Mouse (Mus musculus) A20 (cell line): Measurements from ENCODE around the gene Mef2c.

Experiments
- DNase-seq: peaks from one replicate; pipeline ENCODE4 v3.0.0-alpha.2; 2011; ENCODE audit warnings: low read depth, low spot score

Mef2c gene

DNA sequence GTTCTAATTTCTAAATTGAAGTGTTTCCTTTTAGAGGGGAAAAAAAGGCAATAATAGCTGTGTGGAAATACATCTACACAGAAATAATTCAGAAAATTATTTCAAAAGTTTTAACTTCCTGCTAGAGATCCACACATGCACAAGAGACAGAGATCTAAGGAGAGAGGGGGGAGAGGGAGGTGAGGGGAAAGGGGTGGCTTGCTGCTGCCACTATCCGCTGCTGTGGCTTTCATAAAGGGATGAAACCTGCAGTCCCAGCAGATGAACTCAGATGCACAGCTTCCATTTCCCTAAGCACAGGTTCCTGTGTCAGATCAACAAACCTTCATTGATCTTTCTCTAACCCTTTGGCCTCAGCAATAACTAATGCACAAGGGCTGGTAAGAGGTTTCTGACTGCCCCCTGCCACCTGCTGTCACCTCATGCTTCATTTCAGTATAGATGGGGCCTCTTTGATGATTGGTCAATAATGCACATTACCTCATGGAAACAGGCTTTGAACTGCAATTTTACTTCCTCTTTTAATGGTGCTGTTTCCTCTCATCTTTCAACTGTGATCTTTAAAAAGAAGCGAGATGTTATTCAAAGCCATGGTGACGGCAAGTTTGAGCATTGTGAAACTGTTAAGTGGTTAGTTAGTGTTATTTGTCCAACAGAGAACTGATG, 105.2 kb downstream of the Mef2c start:
- peak; percentile 94 for DNase-seq

DNA sequence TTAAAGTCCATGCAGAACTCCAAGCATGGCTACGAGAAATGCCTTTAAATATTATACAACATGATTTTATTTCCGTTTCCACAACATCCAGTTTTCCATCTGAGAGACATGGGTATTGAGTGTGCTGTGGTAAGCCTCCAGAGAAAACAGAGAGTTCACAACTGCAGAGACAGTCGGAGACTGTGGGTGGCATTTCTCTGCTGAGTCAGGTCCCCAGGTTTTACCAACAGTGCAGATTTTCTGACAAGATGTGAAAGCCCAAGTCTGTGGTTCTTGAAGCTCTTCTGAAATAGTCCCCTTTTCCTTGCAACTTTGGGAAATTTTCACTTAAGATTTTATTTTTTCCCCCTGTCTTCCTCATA, 105.7 kb downstream of the Mef2c start:
- DNase-seq: no peak

DNA sequence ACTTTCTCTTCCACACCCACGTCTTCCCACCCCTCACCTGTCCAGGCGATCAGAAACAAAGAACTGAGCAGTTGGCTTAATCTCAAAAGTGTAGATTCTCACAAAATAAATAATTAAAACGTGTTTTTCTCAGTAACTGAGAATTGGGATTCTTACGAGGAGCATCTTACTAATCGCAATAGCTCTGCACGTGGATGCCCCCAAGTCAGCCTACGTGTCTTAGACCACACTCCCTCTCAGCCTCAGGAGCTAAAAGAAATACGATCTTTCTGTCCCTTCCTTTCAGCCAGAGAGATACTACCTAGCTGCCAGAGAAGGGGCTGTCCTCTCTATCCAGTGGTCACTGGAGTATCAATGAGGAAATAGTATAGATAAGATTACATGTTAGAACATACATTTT, 106.3 kb downstream of the Mef2c start:
- DNase-seq: no peak

DNA sequence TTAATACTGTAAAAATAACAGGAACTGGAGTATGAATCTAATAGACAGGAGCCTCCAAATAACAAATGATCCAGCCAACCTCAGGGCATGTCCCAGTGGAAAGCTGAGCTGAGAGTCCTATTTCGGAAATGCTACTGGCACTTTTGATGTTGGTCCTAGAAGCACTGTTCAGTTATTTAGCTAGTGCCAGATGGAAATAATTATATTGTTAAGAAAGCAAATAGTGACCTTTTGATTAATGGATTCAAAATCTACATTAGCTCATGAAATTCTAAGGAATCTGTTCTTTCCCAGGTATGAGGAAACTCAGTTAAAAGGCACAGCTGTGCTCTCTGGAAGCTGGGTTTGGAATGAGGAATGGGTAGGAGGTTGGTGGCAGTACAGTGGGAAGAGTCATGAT, 108.4 kb downstream of the Mef2c start:
- no peak for DNase-seq

DNA sequence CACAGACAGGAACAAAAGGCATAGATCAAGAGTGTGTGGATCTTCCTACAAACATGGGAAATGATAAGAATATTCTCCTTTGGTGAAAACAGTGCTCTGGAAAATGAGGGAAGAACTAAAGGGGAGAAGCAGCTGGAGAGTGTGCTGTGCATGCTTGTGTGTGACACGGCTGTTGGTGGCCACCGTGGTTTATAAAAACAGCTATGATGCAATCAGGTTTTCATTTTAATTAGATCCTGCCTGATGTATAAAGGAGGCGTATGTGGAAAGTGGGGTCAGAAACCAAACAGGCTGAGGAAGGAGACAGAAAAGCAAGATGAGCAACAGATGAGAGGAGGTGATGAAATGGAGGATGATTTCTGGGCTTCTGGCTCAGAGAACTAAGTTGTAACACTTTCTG, 112.0 kb downstream of the Mef2c start:
- no peak for DNase-seq

DNA sequence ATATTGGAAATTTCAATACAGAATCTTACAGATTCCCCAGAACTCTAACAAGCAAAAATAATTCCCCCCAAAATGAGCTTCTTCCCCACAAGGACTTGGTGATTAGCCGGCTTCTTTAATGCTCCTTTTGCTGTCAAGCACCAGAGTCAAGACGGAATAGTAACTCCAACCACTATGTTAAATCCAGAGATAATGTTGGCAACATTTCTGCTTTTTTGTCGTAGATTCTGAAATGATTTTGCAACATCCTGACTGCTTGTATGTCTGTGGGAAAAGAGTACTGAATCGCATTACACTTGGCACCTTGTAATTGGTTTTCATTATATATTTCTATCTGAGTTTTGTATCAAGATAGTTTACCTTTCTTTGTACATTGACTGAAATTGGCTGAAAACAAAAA, 120.8 kb downstream of the Mef2c start:
- DNase-seq: no peak

DNA sequence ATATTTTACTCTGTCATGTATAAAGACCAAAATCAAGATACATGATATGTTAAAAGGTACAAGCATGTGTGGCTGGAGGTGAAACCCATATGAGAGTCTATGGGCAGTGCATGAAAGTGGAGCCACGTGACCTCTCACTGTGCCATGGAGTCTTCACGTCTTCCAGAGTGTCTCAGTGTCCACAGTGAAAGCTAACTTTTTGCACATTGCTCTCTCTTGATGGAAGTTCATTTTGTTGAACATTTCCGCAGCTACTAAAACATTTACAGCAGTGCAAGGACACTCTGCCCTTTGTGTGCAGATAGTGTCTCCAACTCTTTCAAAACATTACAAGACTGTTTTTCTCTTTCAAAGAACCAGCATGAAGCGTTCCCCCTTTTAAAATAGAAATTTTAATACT, 123.6 kb downstream of the Mef2c start:
- DNase-seq: no peak

DNA sequence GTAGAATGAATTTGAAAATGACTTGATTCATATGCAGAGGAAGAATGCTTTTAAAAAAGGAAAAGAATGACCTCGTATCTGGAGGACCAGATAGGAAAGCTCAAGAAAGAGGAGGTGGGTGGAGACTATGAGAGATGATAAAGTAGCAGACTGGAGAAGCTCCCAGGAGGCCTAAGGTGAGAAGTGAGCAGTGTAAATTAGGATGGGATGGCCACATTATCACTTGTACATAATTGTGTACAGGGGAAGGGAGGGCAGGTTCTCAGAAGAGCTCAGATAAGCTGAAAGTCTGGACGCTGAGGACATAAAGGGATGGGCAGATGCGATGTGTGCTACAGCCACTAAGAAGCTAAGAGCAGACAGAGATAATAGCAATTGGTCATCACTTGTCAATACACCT, 124.3 kb downstream of the Mef2c start:
- no peak for DNase-seq

DNA sequence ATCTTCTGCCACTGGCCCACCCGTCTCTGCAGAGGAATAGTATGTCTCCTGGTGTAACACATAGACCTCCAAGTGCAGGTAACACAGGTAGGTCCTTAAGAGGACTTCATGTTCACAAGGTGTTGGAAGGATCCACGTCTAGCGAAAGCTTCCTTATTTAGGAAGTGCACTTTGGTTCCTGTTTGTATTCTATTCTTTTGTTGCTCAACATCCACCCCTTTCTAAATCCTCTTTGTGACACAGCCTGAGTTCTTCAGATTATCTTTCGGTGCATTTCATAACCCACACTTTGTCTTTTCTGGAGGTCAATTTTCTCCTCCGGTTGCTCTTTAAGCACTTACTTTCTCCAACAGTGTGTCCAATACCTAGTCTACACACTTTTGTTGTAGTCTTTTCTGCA, 129.3 kb downstream of the Mef2c start:
- DNase-seq: no peak

DNA sequence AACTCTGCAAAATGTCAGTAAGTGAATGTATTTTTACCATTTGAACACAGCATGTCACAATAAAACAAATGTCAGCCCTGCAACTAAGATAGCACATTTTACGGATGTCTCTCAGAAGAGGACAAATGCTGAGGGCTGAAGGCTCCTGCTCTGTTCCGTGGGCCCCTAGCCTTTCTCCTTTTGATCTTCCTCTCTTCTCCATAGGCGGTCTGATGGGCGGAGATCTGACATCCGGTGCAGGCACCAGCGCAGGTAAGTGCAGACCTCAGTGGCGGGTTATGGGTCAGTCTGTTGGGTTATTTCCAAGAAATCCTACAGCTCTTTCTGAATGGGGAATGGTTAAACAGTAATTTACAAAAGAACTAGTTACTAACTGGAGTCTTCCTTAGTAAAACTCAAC, 131.4 kb downstream of the Mef2c start:
- no peak for DNase-seq

DNA sequence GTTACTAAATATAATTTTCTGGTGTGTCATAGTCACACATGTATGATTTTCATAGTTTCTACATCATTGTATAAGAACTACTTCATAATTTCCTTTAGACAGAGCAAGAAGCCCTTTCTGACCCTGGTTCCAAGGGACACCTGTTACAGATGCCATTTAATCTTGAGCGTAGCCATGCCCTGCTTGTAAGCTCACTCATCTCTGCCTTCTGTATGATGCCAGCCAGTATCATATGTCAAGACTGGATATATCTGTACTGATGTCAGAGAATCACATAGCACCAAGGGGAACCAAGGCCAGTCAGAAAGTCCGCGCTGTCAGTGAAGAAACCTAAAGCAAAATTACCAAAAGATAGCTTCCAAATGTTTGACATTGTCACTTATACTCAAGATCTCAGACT, 133.8 kb downstream of the Mef2c start:
- DNase-seq: no peak

DNA sequence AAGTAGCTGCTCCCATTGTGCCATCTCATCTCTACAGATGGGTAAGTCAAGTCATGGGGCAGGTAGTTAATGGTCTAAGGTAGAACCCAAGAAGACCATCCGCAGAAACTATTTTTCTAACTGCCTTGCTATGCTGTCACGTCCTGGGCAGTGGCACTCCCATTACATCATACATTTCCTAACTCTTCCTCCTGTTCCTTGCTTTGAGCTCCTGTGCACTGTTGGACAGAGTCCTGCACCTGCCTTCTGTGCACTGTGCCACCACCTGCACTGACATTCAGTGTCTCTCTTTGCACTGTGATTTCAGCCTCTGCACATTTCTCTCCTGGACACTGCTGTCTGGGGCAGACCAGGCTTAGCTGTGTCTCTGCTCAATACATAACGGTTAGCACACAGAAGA, 134.9 kb downstream of the Mef2c start:
- DNase-seq: no peak

DNA sequence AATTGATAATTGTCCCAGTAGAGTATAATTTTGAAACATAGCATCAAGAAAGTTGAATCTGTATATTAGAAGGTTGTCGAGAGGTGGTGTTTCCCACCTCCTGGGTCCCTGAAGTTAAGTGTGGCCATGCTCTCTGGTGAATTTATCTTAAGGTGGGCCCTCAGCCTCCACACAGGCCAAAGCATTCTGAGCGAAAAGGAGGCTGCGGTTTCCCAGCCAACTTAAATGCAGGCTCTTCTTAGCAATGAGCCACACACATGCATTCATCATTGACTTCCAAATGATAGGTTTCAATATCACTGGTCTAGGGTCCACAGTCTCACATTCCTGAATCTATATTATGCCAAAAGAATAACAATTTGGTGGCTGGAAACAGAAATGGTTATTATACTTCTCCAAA, 145.2 kb downstream of the Mef2c start:
- DNase-seq: peak; percentile 71

DNA sequence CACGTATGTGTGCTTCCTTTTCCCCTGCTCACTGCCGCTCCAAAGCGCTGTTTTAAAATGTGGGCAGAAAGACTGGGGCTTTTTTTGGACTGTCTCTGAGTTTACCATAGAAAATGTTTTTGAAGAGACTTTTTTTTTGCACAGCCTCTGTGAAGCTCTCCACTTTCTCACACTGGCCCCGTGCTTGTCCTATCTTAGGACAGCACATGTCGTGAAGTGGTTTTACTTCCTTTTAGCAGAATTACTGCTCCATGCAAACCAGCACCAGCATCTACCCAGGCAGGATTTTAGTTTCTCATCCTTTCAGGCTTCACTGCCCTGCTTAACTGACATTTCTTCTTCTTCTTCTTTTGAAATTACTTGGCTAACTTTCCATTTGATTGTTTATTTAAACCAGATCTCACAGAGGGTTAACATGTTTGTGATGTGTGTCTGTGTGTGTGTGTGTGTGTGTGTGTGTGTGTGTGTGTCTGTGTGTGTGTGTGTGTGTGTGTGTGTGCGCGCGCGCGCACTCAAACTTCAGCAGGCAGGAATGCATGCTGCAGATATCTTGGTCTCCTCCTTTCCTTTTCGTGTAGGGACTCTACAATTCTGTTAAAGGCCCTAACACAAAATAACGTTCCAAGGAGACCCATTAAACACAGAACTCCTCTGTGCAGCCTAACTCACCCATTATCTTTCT, 146.1 kb downstream of the Mef2c start:
- DNase-seq: peak; percentile 93

DNA sequence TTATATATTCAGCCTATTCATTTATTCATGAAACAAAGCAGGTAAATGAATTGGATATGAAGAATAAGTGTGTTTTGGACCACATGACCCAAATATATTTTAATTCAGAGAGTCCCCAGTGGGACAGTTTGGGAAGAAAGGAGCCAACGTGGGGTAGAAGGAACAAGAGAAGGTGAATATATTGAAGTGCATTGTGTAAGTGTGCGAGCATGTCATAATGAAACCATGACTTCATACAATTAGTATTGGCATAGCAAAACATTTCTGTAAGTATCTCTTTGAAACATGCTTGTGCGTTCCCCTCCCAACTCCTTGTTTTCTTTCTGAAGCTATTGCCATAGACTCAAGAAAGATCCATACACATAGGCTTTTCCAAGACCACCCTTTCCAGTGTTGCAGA, 147.0 kb downstream of the Mef2c start:
- peak; percentile 59 for DNase-seq

DNA sequence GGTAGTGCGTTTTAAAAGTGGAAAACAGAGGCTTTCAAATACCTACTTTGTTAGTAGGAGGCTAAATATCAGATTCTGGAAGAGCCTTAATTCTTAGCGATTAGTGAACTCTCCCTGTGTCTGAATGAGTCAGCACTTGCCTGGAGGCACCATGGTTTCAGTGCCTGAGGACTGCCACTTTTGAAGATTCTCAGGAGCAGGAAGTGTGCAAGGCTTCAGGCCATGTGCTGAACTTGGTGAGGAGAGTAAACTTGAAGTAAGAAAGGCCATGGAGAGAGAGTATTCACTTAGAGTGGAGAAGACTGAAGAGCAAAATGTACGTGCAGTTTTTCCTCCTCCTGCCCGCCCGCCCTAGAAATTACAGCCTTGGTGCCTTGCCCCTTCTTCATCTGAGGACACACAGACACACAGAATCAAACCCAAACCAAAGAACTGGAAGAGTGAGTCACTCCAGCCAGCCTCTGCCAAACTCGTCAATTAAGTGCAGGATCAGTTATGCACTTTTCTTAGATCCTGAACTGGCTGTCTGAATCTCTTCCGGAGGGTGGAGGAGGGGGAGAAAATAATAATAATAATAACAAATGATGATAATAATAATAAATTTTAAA, 148.2 kb downstream of the Mef2c start:
- DNase-seq: no peak

DNA sequence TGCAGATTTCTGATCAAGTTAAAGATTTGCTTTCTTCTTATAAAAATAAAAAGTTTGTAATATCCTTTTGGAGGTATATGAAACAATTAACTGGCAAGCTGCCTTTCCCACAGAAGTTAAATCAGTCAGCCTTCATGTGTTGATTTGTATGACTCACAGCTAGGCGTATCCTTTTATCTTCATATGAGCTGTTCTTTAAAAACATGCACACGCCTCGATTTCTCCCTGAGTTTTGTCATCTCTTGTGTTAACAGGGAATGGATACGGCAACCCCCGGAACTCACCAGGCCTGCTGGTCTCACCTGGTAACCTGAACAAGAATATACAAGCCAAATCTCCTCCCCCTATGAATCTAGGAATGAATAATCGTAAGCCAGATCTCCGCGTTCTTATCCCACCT, 148.7 kb downstream of the Mef2c start:
- no peak for DNase-seq

DNA sequence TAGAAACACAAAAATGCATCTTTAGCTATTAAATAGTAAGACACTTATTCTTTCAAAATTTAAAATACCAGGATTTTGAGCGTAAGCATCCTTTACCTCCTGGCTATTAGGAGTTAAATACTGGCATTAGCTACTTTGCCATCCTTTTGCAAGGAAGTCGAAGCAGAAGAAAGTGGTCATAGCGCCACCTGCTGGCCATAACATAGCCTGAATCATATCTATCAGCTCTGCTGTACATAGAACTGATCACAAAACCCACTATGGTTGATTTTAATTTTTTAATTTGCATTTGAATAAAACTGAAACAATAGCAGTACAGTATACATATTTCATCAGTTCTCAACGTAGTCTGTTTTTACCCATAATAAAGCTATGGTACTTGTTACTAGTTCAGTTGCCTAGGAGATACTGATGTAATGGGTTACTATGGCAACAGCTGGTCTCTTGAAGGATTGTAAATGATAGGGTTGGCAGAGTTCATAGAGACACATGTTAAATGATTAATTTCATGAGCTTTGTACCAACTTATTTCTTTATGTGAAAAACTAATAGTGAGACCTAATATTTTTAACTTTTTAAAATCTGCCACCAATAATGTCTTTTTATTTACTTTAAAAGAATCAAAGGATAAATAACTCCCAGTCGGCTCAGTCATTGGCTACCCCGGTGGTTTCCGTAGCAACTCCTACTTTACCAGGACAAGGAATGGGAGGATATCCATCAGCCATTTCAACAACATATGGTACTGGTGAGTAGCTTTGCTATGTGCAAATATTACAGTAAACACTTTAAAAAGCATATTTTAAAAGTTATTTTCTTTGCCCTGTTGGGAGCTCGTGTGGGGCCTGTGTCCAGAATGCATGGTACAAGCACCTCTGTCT, 151.3 kb downstream of the Mef2c start:
- peak; percentile 79 for DNase-seq

DNA sequence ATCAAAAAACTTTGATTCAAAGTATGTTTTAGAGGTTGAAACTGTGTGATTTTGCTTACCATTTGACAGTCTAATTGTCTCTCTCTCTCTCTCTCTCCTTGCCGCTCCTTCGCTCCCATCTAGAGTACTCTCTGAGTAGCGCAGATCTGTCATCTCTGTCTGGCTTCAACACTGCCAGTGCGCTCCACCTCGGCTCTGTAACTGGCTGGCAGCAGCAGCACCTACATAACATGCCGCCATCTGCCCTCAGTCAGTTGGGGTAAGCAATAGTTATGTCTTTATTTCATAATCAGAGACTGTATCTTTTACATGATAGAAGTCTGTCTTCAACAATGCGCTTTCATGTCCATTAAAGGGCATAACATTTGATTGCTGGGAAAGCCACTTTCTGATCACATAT, 152.3 kb downstream of the Mef2c start:
- no peak for DNase-seq

DNA sequence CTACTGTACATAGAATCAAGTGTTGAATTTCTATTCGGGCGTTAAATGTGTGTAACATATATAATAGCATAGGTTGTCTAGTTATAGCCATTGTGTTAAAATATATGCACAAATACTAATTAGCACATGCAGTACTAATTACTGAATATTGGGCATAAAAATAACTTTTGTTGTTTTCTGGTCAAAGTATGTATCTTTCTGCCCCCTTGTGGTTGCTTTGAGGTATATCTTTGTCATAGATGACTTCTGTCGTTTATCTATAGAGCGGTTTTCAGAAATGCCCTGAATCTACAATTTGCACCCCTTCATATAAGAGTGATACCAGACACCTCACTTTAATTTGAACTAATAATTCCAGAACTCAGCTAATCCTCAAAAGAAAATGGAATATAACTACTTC, 152.9 kb downstream of the Mef2c start:
- peak; percentile 43 for DNase-seq

DNA sequence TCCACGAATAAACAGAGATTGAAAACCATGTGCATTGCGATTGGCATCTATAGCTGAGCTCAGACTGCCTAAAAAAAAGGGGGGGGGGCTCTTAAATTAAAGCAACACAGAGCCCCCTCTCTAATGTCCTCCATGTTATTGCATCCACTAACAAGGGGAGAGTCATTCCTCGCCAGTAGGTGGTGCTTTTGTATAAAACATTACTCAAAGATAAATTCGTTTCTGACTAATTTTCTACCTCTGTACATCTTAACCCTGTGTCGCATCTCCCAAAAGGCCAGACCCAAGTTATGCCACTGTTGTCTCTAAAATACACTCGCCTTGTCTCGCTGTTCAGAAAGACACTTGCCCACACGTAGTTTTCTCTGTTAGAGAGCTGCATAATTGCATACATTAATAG, 156.9 kb downstream of the Mef2c start:
- DNase-seq: no peak

DNA sequence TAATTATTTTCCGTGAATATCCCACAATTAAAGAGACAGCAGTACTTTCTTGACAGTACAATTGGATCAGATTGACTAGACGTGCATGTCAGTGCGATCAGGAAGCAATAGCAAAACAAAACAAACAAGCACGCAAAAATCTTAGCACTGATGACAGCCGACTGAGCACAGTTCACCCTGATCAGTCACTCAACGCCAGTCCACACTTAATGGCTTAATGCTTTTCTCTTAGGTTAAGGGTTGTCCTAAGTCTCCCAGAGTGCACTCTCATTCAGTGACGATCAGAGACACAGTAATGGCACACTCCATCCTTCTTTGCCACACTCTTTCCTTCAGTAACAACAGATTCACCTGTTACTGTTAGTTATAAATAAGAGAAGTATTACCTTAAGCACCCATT, 157.3 kb downstream of the Mef2c start:
- DNase-seq: no peak
